Mouse (Mus musculus) urinary bladder, postnatal 4 days (tissue): ENCODE measurements at regions not wholly inside any gene's neighbourhood (a gene's known extent, or its start where the extent isn't known, plus 50 kb on each side); places are given as distances from the start of the nearest gene placed in this dataset.

Experiments
- DNase-seq, 2 experiments: peaks; one replicate each; pipeline ENCODE4 v3.0.0; 2021 to 2022; ENCODE audit warnings: low spot score in 2 of 2

DNA sequence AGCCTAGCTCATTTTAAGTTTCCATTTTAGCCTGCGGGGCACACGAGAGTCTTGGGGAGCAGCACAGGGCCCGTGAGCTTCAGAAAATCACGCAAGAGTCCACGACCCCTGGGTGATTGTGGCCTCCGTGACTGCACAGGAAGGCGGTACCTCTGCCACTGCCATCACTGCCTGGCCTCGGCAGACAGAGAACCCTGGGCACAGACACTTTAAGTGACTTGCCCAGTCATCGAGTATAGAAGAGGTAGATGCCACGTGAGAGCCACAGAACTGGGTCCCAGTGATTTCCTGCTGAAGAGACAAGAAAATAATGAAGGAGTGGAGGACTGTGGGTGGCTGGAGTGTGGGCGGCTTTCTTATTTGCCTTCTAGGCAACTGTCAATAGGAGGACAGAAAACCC lies 90.4 kb upstream of the Pmepa1 start:
- DNase-seq: no peak

DNA sequence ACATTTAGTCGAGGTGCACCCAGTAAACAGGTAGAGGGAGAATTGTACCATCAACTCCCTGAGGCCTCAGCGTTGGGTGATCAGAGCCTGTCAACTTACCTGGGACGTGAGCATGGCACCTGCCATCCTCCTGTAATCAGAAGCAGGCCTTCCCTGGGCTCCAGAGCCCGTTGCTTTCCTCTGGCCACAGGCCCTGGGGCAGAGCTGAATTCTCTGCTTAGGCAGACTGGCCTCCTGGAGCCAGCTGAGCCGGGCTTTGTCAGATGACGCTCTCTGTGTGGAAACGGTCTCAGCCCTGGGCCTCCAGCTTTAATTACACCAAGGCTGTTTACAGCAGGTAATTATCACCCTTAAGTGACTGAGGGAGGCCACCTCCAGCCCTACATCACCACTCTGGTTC lies 92.6 kb upstream of the Pmepa1 start:
- DNase-seq: no peak

DNA sequence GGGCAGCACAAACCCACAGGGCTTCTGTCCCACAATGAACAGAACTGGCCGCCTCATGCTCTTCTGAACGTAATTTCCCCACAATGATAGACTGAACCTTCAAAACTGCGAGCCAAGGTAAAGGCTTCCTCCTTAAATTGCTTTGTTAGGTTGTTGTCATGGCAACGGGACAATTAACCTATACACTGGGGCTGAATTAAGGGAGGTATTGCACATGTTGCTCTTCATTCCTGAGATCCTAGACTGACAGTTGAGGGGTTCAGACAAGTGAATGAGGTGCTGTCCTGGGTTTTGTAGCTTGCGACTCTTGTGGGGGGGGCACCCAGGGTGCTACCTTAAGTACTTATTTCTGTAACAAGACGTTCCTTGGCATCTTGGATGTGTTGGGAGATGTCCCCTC lies 100.6 kb upstream of the Pmepa1 start:
- no peak for DNase-seq

DNA sequence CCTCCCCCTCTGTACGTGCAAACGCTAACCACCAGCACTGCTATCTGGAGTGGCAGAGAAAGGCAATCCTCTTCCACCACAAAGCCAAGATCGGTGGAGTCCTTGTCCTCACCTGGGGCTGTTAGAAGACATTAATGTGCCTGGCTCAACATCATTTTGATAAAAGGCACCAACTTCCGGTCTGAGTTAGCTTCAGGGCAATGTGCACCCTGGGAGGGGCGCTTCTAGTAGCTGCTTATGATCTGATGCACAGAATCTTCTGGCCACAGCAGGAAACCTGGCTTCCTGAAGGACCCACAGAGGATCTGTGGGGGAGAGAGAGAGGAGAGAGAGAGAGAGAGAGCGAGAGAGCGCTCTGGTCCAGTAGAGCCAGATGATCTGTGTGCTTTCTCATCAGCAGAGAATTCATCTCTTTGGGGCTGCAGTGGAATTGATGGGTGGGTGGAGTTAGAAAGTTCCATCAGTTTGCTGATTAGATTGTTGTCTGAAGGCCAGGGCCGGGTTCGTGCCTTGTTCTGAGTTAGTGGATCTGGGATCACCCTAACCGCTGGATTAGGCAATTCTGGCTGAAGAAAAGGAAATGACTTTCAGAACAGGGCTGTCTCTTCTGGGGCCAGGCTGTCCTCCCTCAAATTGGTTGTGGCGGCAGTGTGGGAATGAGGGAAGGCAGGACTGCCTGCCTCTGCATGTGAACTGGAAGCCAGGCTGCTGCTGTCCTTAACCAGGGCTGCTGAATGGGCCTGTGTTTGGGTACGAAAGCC lies 101.3 kb upstream of the Pmepa1 start:
- DNase-seq: peak in 1 of 2 experiments; percentile 45

DNA sequence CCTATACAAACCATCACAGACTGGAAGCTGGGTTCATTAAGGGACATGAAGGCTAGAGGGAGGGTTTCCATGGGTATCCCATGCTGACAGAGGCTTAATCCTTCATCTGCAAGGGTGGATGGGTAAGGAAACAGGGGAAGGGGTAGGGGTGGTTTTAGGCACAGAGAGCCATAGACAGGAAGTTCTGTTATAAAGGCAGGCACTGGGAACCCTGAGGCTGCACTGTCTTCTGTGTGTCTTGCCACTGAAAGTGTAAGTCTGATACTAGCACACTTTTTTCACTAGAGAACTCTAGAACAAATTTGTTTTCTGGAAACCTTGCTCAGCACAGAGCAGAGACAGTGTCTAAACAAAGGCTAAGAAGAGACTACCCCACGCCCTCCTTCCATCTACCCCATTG lies 103.4 kb upstream of the Pmepa1 start:
- DNase-seq: no peak

DNA sequence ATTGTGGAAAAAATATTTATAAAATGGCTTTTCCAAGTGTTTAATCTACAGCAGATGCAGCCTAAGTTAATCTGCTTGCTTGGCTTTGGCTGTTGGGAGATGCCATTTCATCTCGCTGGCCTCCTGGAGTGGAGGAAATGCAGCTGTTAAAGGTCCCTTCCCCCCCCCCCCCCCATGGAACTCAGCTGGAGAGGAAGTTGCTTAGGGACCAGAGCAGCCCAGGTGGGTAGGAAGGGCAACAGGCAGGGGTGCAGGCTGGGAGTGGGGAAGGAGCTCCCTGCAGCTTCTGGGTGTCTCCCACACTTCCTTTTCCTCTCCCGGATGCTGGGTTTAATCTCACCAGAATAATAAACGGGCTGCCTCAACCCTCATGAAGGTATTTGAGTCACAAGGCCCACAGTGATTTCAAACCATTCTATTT lies 104.0 kb upstream of the Pmepa1 start:
- DNase-seq: no peak

DNA sequence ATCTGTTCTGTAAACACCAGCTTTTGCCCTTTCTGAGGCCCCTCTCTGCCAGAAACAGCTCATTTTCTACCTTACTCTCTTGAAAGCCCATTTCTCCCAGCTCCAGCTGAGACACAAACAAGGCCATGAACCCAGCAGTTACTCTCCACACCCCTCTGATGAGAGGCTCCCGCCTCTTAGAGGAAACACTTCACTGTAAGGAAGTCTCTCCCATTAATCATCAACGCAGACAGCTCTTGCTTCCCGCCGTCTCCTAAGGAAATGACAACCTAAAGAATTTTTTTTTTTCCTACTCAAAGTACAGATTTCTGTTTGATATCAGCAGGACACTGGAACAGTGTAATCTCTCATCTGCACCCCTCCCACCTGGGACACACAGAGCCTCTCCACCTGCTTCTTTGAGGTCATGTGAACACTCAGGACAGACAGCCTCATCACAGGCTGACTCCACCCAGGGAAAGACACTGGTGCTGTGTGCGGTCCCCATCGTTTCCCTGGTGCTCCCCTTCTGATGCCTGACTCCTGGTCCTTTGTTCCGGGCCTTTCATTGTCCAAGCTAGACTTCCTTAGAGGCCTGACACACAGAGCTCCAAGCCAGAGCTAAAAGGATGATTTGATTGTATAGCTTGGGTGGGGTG lies 106.0 kb upstream of the Pmepa1 start:
- no peak for DNase-seq

DNA sequence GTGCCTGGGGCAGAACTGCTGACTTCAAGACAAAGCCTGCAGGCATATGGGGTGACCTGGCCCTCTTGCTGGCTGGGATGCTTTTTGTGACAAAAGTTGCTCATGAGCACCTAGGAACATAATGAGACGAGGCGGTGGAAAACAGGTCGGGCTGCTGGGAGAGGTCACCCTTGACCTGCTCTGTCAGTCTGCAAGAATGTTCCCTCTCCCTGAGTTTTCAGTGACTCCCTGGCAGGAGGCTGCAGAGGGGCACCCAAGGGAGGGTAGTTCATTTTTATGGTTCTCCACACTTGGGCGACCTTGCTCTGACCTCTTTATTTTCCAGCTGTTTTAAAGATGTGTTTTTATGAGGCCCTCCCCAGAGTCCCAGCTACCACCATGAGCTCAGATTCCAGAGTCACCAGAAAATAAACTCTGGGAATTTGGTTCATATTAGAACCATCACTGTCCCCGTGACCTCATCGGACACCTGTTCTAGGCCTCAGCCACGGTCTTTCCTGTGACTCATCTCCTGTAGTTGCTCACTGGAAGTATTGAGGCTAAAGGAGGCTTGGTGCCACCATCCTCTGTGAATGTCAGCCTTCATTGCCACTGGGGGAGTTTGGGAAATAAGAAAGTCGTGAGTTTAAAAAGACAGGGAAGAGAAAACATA lies 108.7 kb upstream of the Pmepa1 start:
- DNase-seq: no peak

DNA sequence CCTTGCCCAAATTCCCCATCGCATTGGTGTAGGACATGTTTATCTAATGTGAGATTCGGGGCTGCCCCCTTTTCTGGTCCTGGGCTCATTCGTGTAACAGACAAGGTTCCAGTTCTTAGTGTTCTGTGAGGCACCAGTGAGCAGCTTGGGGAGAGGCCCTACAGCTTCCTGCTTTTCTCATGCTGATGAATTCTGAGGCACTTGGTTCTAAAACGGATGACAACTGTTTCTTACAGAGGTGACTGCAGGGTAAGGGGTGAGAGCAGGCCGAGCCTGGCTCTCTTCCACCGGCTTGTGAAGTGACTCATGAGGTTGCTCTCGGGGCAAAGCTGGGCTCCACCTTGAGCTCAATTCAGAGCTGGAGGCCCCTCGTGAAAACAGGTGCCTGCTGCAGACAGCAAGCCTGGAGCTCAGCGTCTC lies 109.4 kb upstream of the Pmepa1 start:
- DNase-seq: no peak

DNA sequence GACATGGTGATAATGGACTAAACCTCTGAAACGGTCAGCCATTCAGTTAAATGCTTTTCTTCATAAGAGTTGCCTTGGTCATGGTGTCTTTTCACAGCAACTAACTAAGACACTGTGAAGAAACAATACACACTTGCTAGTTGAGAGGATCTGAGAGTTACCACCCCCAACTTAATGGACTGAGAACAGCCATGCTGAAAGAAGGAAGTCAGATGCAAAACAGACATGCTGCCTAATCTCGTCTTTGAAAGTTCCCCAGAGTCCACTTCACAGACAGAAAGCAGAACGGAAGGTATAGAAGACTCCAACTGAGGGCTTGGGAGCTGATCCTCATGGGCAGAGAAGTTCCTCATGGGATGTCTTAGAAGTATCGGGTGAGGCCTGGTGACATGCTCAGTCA lies 111.8 kb upstream of the Pmepa1 start:
- no peak for DNase-seq

DNA sequence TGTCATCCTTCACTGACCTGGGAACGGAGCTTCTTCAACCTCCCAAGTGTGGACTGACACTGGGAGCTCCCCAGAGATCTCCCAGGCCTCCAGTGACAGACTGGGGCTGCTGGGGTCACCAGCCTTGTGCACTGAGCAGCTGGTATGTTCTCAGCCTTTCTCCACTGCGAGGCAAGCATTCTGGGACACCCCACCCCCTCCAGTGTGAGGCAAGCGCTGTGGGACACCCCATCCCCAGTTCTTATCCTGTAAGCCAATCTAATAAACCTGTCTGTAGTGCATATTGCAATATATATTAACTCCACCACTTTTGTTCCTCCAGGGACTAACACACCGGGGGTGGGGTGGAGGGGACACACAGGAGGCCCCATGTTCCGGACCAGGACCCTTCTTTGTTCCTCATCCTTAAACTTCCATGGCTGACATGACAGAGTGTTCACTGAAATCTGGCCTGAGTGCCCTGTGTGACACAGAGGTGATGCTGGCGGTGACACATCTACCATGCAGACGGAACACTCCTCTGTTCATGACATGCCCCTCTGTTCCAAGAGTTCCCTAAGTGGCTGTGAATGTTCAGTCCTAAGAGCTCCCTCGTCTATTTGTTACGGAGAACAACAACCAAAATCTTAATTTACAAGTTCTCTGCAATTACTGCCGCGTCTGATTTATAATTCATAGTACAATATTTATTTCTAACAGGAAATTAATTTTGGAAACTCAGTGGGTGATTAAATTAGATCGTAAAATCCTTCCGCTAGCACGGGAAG lies 116.4 kb upstream of the Pmepa1 start:
- no peak for DNase-seq

DNA sequence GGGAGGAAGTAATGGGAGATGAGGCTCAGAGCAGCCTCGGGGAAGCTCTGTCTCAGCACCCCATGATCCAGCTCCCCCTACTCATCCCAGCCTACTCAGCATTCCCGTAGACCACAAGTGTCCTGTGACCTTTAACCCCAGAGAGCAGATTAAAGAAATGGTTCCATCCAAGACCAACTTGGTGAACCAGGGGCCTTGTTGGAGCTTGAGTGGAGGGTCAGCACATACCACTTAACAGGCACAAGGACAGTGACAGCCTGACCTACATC lies 116.9 kb upstream of the Pmepa1 start:
- no peak for DNase-seq

DNA sequence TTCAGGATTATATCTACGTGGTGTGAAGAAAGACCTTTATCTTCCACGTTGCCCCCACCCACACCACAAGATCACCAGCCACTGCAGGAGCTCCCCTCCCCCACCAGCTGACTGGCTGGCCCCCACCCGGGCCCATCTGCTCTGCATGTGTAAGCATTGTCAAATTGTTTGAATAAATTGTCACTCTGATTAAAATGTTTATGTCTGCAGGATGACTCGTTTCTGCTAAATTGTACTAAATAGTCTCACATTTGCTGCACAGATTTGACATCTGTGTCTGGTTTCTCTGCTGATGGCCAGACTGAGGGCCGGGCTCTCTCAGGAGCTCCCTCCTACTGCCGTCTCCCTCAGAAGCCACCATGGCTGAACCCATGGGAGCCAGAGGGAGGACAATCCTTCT lies 119.2 kb upstream of the Pmepa1 start:
- DNase-seq: no peak

DNA sequence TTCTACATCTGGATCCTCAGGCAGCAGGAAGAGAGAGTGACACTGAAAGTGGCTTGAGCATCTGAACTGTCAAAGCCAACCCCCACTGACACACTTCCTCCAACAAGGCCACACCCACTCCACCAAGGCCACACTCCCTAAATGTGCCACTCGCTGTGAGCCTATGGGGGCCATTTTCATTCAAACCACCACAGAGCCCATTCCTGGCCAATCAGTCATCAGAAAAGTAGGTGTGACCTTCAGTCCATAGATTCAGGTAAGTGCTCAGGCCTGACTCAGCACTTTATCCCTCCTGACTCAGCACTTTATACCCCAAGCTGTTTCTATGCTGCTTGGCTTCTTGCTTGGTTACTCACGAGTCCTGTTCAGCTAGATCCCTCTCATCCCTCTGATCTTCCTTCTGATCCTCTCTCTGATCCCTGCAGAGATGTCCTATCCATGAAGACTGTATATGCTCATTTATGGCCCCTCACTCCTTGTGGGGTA lies 121.6 kb upstream of the Pmepa1 start:
- no peak for DNase-seq

DNA sequence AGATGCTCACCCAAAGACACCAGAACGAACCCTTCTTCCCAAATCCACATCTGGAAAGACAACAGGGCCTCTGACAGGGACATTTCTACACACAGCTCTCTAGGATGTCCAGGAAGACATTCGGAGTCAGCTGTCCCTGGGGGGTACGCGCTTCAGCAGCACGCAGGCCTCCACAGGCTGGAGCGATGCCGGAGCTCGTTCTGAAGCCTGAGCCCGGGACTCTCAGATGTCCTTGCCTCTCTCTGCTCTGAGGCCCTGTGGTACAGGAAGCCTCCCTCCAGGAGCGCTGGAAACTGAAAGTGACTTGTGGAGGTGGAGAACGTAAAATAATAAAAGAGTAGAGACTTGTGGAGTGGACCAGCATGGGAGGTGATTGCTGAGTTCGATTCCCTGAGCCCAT lies 116.8 kb upstream of the 1700021F07Rik start:
- no peak for DNase-seq

DNA sequence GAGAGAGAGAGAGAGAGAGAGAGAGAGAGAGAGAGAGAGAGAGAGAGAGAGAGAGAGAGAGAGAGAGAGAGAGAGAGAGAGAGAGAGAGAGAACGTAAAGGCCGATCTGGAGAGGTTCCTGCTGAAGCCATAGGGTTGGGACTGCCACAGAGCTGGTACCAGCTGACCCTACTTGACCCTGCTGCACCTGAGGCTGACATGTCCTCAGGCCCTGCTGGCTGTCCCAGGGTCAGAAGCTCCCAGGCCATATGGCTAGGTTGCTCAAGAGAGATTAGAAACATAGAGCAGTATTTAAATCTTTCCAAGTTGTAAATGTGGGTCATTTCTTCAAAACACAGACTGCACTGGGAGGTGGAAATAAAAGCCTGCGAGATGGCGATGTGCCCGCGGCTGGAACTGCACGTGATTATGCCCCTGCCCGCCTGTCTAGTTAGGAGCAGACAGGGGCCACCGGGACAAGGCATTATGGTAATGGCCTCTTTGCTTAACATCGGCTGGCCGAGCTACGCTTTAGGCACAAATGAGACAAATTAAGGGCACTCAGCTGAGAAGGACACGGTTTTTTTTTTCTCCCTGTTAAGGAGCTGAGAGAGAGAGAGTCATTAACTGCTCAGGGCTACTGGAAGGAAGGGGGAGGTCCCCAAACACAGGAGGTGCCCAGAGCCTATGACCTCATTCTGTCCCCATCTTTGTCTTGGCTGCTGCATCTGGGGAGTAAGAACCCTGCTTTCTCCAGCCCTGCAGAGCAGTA lies 115.9 kb upstream of the 1700021F07Rik start:
- no peak for DNase-seq

DNA sequence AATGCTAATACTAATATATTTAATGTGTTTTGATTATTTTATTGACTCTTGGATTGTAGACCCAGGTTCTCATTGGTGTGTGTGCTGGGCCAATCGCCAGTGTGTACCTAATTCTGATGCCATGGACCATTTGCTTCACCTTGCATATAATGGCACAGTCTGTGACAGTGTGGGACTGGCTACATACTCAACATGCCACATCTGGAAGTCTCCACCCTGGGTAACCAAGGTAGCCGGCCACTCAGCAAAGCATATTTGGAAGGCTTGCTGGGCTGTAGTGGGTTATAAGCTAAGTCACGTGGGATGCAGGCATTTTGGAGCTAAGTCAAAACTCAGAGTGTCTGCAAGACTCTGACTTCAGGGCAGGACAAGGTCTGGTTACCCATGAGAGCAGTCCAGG lies 115.3 kb upstream of the 1700021F07Rik start:
- no peak for DNase-seq

DNA sequence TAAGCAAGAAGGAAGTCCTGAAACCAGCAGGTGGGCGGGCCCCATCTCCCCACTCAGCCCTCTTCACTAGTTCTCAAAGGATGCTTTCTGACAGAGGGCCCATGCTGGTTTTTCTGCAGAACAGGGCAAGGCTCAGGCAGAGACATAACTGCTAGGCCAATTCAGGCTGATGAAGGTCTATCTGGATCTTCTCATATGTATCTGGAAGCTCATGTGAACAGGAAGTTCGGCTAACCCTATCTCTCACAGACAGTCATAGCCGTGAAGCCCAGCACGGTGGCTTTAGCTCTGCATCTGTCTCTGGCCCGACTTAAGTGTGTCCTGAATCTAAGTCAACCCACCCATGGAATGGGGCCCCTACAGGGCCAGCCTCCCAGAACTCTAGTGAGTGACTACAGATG lies 113.7 kb upstream of the 1700021F07Rik start:
- no peak for DNase-seq

DNA sequence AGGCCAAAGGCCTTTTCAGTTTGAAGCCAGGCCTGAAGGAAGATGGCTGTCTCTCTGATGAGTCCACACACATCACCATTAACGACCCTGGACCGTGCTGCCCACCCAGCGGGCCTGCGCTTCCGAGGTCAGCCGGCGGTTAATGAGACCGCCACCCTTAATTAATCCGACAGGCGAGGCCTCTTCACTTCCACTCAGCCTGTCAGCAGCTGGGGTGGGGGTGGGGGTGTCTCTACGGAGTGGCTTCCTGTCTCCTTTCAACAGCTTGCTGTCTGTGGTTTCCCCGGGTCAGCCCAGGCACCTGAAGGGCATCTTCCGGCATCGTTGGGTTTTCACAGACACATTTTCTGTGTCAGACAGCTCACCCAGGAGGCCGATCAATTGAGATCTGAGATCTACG lies 113.0 kb upstream of the 1700021F07Rik start:
- no peak for DNase-seq

DNA sequence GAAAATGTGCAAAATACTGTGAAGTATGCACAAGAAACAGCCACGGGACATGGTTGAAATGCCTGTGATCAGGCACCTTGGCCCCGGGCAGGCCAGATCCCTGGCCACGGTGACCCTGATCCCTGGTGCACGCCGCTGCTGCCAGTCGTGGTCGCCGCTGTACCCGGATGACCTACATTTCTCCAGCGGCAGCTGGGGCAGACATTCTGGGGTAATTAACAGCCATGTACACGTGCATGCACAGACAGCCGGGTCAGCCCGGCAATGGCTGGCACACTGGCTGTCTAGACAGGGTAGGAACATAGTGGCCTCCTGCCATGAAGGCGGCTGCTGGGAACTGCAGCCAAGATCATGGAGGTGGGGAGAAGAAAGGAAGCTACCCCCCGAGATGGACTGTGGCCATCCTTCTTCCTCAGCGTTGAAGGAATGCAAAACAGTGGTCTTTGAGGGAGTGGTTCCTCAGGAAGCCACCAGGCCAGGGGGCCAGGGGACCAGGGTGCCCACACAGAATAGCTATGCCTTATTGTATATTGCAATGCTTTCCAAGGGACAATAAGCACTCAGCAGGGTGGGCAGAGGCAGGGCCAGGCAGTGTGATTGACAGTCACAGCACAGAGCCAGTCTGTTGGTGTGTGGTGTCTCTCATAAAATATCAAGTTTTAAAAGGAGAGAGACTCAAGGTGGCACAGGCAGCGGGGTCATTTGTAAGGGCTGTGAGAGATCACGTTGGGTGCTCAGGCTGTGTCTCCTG lies 108.3 kb upstream of the 1700021F07Rik start:
- peak in 1 of 2 experiments; percentile 52 for DNase-seq

DNA sequence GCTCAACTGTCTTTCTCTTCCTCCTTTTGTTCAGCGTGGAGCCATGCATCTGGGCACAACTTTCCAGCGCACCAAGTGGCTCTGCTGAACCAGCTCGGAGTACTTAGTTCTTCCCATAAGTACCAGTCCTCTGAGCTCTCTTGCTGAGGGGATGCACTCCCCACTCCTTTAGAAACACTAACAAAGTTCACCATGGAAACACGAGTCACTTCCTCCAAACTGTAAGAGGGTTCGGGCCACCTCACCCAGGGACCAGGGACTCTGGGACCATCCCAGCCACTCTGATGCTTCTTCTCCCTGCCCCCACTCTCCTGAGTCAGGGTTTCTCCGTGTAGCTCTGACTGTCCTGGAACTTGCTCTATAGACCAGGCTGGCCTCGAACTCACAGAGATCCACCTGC lies 107.0 kb upstream of the 1700021F07Rik start:
- DNase-seq: no peak
